Mouse (Mus musculus): ENCODE results near the gene Gm12248.

DNA sequence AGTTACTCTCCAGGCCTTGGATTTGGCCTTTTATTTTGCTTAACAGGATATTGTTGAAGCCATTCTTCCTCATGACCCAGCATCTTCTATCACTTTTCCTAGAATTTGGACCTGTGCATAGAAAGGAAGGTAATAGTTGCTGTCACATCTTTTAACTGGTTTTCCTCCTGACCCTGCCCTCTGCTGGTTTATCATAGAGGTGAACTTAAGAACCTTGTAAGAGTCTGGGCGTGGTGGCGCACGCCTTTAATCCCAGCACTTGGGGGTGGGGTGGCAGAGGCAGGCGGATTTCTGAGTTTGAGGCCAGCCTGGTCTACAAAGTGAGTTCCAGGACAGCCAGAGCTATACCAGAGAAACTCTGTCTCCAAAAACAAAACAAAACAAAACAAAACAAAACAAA, 74.2 kb downstream of the Gm12248 start:
- TF ChIP-seq GATA1 (IDR thresholded peaks at IDR 0.05; ENCODE audit: borderline replicate concordance, low read length) (no peak), FLI1 (IDR thresholded peaks at IDR 0.05; ENCODE audit: low read length) (no peak)
